Mouse (Mus musculus): Measurements from ENCODE around the gene Srsf2. TPM values are rescaled to one million over a fixed set of nuclear protein-coding genes. Genes with fewer than 3 reads are reported as not detected.

The Srsf2 gene
- polyA plus RNA-seq, 1 experiment from 2014 or later: 578 TPM

- no peak overlapping the region; the same call in 1 of the 2 replicates for H3K9ac ChIP-seq (ENCODE audit: low read length)
- WGBS: 82% methylated on average over 11 of the region's 11 CpGs
- H3K27ac ChIP-seq (ENCODE audit: low read length): no peak overlapping the region
- H3K4me3 ChIP-seq (replicated peaks; ENCODE audit: low read length): no peak overlapping the region
- peaks cover 33% of the 10 kb centered on the region for H3K4me1 ChIP-seq (ENCODE audit: control insufficient read depth, insufficient read depth, low read length)
- H3K4me2 ChIP-seq (ENCODE audit: low read depth, low read length): no peak overlapping the region
- H3K9me3 ChIP-seq (replicated peaks; ENCODE audit: control insufficient read depth, low read length): no peaks in the 10 kb centered on the region
- H3K36me3 ChIP-seq (ENCODE audit: control insufficient read depth, insufficient read depth, low read length): no peaks in the 10 kb centered on the region
- no peak for ATAC-seq (ENCODE audit: insufficient read depth, low FRiP score)
- H3K27me3 ChIP-seq (ENCODE audit: control insufficient read depth, insufficient read depth, low read length): no peaks in the 10 kb centered on the region
These were observed 44.0 kb downstream of the Srsf2 start for GRCm38 (mm10) chr11:116808811-116809395.

DNA sequence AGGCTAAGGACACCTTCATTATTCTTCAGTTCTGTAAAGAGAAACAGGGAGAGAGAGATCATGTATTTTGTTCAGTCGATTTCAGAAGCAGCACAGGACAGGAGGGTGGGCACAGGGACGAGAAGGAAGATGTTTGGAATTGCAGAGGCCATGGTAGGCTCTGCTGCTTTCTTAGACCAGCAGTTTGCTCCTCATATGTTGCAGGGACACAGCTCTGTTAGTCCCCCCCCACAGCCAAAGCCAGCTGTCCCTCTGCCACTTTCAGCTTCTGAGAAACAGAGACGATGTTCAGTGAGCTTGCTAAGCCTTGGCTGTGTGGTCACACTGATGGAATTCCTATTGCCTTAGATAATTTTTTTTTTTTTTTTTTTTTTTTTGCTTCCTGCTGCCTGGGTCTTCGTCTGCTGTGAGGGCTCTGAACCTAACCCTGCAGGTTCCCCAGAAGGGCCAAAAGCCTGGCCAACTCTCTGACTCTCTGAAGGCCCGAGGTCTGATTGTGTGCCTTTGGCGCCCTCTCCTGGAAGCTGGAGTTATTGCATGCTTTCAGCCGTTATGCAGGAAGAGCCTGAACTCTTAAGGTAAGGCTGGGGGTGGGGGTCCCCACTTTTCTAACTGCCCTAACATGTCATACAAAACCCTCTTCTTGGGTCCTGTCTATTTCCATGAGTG lies 44.8 kb downstream of the Srsf2 start:
- H3K36me3 ChIP-seq (ENCODE audit: control insufficient read depth, insufficient read depth, low read length): no peaks in the 10 kb centered on the region
- H3K4me2 ChIP-seq (ENCODE audit: low read depth, low read length): no peak overlapping the region
- 18% methylated on average over 7 of the region's 7 CpGs for WGBS
- H3K4me1 ChIP-seq (ENCODE audit: control insufficient read depth, insufficient read depth, low read length): peaks cover 25% of the 10 kb centered on the region
- ATAC-seq (ENCODE audit: insufficient read depth, low FRiP score): peak; percentile 47; the same call in 1 of the 2 replicates
- no peaks in the 10 kb centered on the region for H3K9me3 ChIP-seq (replicated peaks; ENCODE audit: control insufficient read depth, low read length)
- no peak overlapping the region for H3K4me3 ChIP-seq (replicated peaks; ENCODE audit: low read length)
- H3K27me3 ChIP-seq (ENCODE audit: control insufficient read depth, insufficient read depth, low read length): no peaks in the 10 kb centered on the region
- peak overlapping the region; percentile 50; the same call in 1 of the 2 replicates for H3K27ac ChIP-seq (ENCODE audit: low read length)
- H3K9ac ChIP-seq (ENCODE audit: low read length): peak overlapping the region; percentile 44; the same call in 1 of the 2 replicates

- 73% methylated on average over 3 of the region's 3 CpGs for whole genome bisulfite sequencing
- no peaks in the 10 kb centered on the region for H3K9me3 ChIP-seq (replicated peaks; ENCODE audit: control insufficient read depth, low read length)
- H3K4me3 ChIP-seq (replicated peaks; ENCODE audit: low read length): no peak overlapping the region
- H3K36me3 ChIP-seq (ENCODE audit: control insufficient read depth, insufficient read depth, low read length): no peaks in the 10 kb centered on the region
- peak overlapping the region; percentile 44; the same call in 1 of the 2 replicates for H3K9ac ChIP-seq (ENCODE audit: low read length)
- H3K27ac ChIP-seq (ENCODE audit: low read length): peak overlapping the region; percentile 50
- no peaks in the 10 kb centered on the region for H3K27me3 ChIP-seq (ENCODE audit: control insufficient read depth, insufficient read depth, low read length)
- ATAC-seq (ENCODE audit: insufficient read depth, low FRiP score): no peak
- H3K4me1 ChIP-seq (ENCODE audit: control insufficient read depth, insufficient read depth, low read length): peaks cover 20% of the 10 kb centered on the region
- no peak overlapping the region for H3K4me2 ChIP-seq (ENCODE audit: low read depth, low read length)
These were observed 45.4 kb downstream of the Srsf2 start for GRCm38 (mm10) chr11:116807526-116807925.

GRCm38 (mm10) chr11:116807116-116807515 lies 45.8 kb downstream of the Srsf2 start:
- H3K9me3 ChIP-seq (replicated peaks; ENCODE audit: control insufficient read depth, low read length): no peaks in the 10 kb centered on the region
- no peak overlapping the region for H3K9ac ChIP-seq (ENCODE audit: low read length)
- WGBS: 46% methylated on average over 7 of the region's 7 CpGs
- H3K4me1 ChIP-seq (ENCODE audit: control insufficient read depth, insufficient read depth, low read length): peaks cover 17% of the 10 kb centered on the region
- H3K27ac ChIP-seq (ENCODE audit: low read length): no peak overlapping the region
- no peak for ATAC-seq (ENCODE audit: insufficient read depth, low FRiP score)
- H3K36me3 ChIP-seq (ENCODE audit: control insufficient read depth, insufficient read depth, low read length): no peaks in the 10 kb centered on the region
- no peak overlapping the region for H3K4me3 ChIP-seq (replicated peaks; ENCODE audit: low read length)
- no peaks in the 10 kb centered on the region for H3K27me3 ChIP-seq (ENCODE audit: control insufficient read depth, insufficient read depth, low read length)
- no peak overlapping the region for H3K4me2 ChIP-seq (ENCODE audit: low read depth, low read length)

GRCm38 (mm10) chr11:116806136-116807071 lies 46.5 kb downstream of the Srsf2 start:
- 69% methylated on average over 15 of the region's 15 CpGs for WGBS
- no peaks in the 10 kb centered on the region for H3K36me3 ChIP-seq (ENCODE audit: control insufficient read depth, insufficient read depth, low read length)
- H3K27ac ChIP-seq (ENCODE audit: low read length): no peak overlapping the region

DNA sequence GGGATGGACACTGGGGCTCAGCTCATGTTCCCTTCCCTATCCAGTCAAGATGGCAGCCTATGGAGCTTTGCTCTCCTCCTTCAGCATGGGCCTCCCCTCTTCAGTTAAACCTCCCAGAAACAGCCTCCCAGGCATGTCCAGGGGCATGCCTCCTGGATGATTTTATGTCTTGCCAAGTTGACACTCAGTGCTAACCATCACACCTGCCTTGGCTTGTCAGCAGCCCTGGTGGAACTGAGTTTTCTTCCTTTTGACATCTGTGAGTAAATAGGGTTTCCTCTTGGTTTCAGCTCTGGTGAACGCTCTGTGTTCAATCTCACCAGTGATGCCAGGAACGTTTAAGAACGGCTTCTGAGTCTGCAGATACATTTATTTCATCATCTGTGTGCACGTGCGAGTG lies 50.2 kb downstream of the Srsf2 start:
- ATAC-seq (ENCODE audit: insufficient read depth, low FRiP score): no peak
- Histone ChIP-seq H3K36me3 (ENCODE audit: control insufficient read depth, insufficient read depth, low read length) (no peaks in the 10 kb centered on the region), H3K9ac (ENCODE audit: low read length) (no peak overlapping the region), H3K4me3 (replicated peaks; ENCODE audit: low read length) (no peak overlapping the region), H3K4me1 (ENCODE audit: control insufficient read depth, insufficient read depth, low read length) (peaks cover 8% of the 10 kb centered on the region), H3K27me3 (ENCODE audit: control insufficient read depth, insufficient read depth, low read length) (no peaks in the 10 kb centered on the region), H3K9me3 (replicated peaks; ENCODE audit: control insufficient read depth, low read length) (no peaks in the 10 kb centered on the region), H3K27ac (ENCODE audit: low read length) (no peak overlapping the region), H3K4me2 (ENCODE audit: low read depth, low read length) (no peak overlapping the region)
- WGBS: 70% methylated on average over 5 of the region's 5 CpGs

More at GRCm38 (mm10) chr11:116806136-116807071, 46.5 kb downstream of the Srsf2 start:
- Histone ChIP-seq H3K4me3 (replicated peaks; ENCODE audit: low read length) (no peak overlapping the region), H3K4me2 (ENCODE audit: low read depth, low read length) (no peak overlapping the region), H3K9me3 (replicated peaks; ENCODE audit: control insufficient read depth, low read length) (no peaks in the 10 kb centered on the region), H3K4me1 (ENCODE audit: control insufficient read depth, insufficient read depth, low read length) (peaks cover 13% of the 10 kb centered on the region), H3K9ac (ENCODE audit: low read length) (no peak overlapping the region), H3K27me3 (ENCODE audit: control insufficient read depth, insufficient read depth, low read length) (no peaks in the 10 kb centered on the region)
- no peak for ATAC-seq (ENCODE audit: insufficient read depth, low FRiP score)

DNA sequence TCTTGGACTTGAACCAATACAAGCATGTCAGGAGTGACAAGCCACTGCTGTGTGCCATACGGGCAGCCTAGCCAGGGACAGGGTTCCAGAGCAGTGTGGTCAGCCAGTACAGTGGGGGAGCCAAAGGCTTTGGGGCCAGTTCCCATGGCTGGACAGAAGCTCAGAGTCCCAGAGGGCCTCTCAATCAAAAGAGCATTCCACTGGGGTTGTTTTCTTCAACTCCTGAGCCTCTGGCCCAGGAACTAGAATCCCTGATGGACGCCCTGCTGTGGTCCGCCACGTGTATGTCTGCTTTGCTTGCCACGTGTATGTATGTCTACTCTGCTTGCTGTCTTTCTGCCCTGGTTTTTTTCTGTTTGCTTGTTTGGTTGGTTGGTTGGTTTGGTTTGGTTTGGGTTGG lies 51.8 kb downstream of the Srsf2 start:
- Histone ChIP-seq H3K9me3 (replicated peaks; ENCODE audit: control insufficient read depth, low read length) (no peaks in the 10 kb centered on the region), H3K4me3 (replicated peaks; ENCODE audit: low read length) (no peak overlapping the region), H3K4me1 (ENCODE audit: control insufficient read depth, insufficient read depth, low read length) (no peaks in the 10 kb centered on the region; the same call in 1 of the 2 replicates), H3K27ac (ENCODE audit: low read length) (no peak overlapping the region), H3K4me2 (ENCODE audit: low read depth, low read length) (no peak overlapping the region), H3K36me3 (ENCODE audit: control insufficient read depth, insufficient read depth, low read length) (no peaks in the 10 kb centered on the region), H3K9ac (ENCODE audit: low read length) (no peak overlapping the region), H3K27me3 (ENCODE audit: control insufficient read depth, insufficient read depth, low read length) (no peaks in the 10 kb centered on the region)
- no peak for ATAC-seq (ENCODE audit: insufficient read depth, low FRiP score)
- 76% methylated on average over 5 of the region's 5 CpGs for WGBS

Measured in stomach, embryonic 16.5 days (tissue).